Mouse (Mus musculus): ENCODE data around the gene Gfm1. TPM values are rescaled to one million over a fixed set of nuclear protein-coding genes. Genes with fewer than 3 reads are reported as not detected.
A peak's percentile ranks its signal among the peaks of the same experiment; 100 is the strongest.

Gfm1 gene
- total RNA-seq (2012; rRNA removed) = 47.0 and 63.5 TPM in 2 replicates
- total RNA-seq (2014; rRNA removed) = 73.1 and 74.9 TPM in 2 replicates
- 91.3 and 98.9 TPM in 2 replicates for polyA plus RNA-seq (2012; ENCODE audit: insufficient read length, low read depth)

- H3K27me3 ChIP-seq (replicated peaks) = no peaks in the 10 kb centered on the region
- peaks cover 12% of the 10 kb centered on the region for H3K9me3 ChIP-seq (replicated peaks; ENCODE audit: low read length)
- H3K4me2 ChIP-seq (ENCODE audit: insufficient read depth, low read depth, poor library complexity, severe bottlenecking) = peak within 1 kb of the TSS; percentile 94
- peaks cover 4 to 14% of the 10 kb centered on the region in 2 experiments for H3K4me1 ChIP-seq (ENCODE audit: control insufficient read depth in 1 of 2, insufficient read depth in 2 of 2)
- peak within 1 kb of the TSS; percentile 55 for H3K9ac ChIP-seq (ENCODE audit: insufficient read depth, low read depth)
- peak within 1 kb of the TSS; percentile 87 to 99 (median 97) for H3K4me3 ChIP-seq (replicated peaks in 1 of 3; ENCODE audit: low read depth in 2 of 3, low read length in 2 of 3, poor library complexity in 1 of 3)
- no peak within 1 kb of the TSS for H3K27ac ChIP-seq (ENCODE audit: insufficient read depth, low read depth)
- peak; percentile 90 for DNase-seq (ENCODE audit: extremely low read depth)
- in situ Hi-C loops (cut with MboI; ENCODE audit: low pct_ligation_motif_present, low pct_unique_long_range_greater_than_20kb, low sequenced_read_pairs) = no loop called here
- dilution Hi-C loops (cut with MboI; ENCODE audit: extremely low pct_ligation_motif_present, extremely low pct_unique_long_range_greater_than_20kb, low sequenced_read_pairs) = no loop called here
- TF ChIP-seq CHD1 (IDR thresholded peaks at IDR 0.05; ENCODE audit: low read depth, low read length) = no peak
- no peak for TF ChIP-seq POLR2AphosphoS2 (IDR thresholded peaks at IDR 0.05; ENCODE audit: low read depth, low read length)
- peak; percentile 92 for TF ChIP-seq HCFC1 (IDR thresholded peaks at IDR 0.05; ENCODE audit: low read depth, low read length)
- no peak for TF ChIP-seq UBTF (IDR thresholded peaks at IDR 0.05; ENCODE audit: low read depth, low read length)
- TF ChIP-seq CTCF (conservative IDR thresholded peaks at IDR 0.05 in 1 of 2, IDR thresholded peaks at IDR 0.05 in 1 of 2; ENCODE audit: low read depth in 2 of 2, low read length in 2 of 2) = peak; percentile 43 to 84; a peak in 3 of 4 replicates
- no peak for TF ChIP-seq BHLHE40 (IDR thresholded peaks at IDR 0.05; ENCODE audit: low read depth, low read length)
- TF ChIP-seq ELF1 (IDR thresholded peaks at IDR 0.05; ENCODE audit: low read depth, low read length) = peak; percentile 94
- no peak for TF ChIP-seq EP300 (IDR thresholded peaks at IDR 0.05; ENCODE audit: low read length)
- peak; percentile 70 for TF ChIP-seq IRF4 (IDR thresholded peaks at IDR 0.05; ENCODE audit: low read depth, low read length)
- no peak for TF ChIP-seq PAX5 (IDR thresholded peaks at IDR 0.05; ENCODE audit: low read length)
- TF ChIP-seq USF1 (IDR thresholded peaks at IDR 0.05; ENCODE audit: low read depth, low read length) = peak; percentile 22; the same call in 1 of the 2 replicates
- TF ChIP-seq MEF2A (IDR thresholded peaks at IDR 0.05; ENCODE audit: borderline replicate concordance, low read depth, low read length) = peak; percentile 33; the same call in 1 of the 2 replicates
- peak; percentile 68; the same call in 1 of the 2 replicates for TF ChIP-seq MYC (IDR thresholded peaks at IDR 0.05; ENCODE audit: low read depth, low read length)
- TF ChIP-seq TCF12 (IDR thresholded peaks at IDR 0.05; ENCODE audit: low read depth, low read length) = peak; percentile 89
- no peak for TF ChIP-seq USF2 (conservative IDR thresholded peaks at IDR 0.05; ENCODE audit: low read depth, low read length)
- no peak for TF ChIP-seq ETS1 (conservative IDR thresholded peaks at IDR 0.05; ENCODE audit: low read depth, low read length)
- TF ChIP-seq NELFE (IDR thresholded peaks at IDR 0.05; ENCODE audit: low read depth, low read length) = peak; percentile 75; the same call in 1 of the 2 replicates
- peak; percentile 85; the same call in 1 of the 2 replicates for TF ChIP-seq KAT2A (IDR thresholded peaks at IDR 0.05; ENCODE audit: insufficient replicate concordance, low read length)
- peak; percentile 41 for TF ChIP-seq SMC3 (IDR thresholded peaks at IDR 0.05; ENCODE audit: low read depth, low read length)
- TF ChIP-seq POLR2A (IDR thresholded peaks at IDR 0.05; ENCODE audit: low read depth, low read length) = peak; percentile 89
- no peak for TF ChIP-seq ZC3H11A (IDR thresholded peaks at IDR 0.05; ENCODE audit: low read depth, low read length)
- TF ChIP-seq GABPA (IDR thresholded peaks at IDR 0.05; ENCODE audit: insufficient replicate concordance, low read depth, low read length) = peak; percentile 95
- TF ChIP-seq E2F4 (IDR thresholded peaks at IDR 0.05; ENCODE audit: insufficient replicate concordance, low read depth, low read length) = no peak
- TF ChIP-seq RCOR1 (conservative IDR thresholded peaks at IDR 0.05; ENCODE audit: low read depth, low read length) = no peak
- peak; percentile 62; the same call in 1 of the 2 replicates for TF ChIP-seq CHD2 (IDR thresholded peaks at IDR 0.05; ENCODE audit: low read length)
- peak; percentile 94 for TF ChIP-seq MXI1 (IDR thresholded peaks at IDR 0.05; ENCODE audit: low read depth, low read length)
- no peak for TF ChIP-seq JUND (conservative IDR thresholded peaks at IDR 0.05; ENCODE audit: low read depth, low read length)
- no peak for TF ChIP-seq NRF1 (IDR thresholded peaks at IDR 0.05; ENCODE audit: low read depth, low read length)
- 0 out of 2 replicates have a peak, but pooled peaks have one; percentile 59 for TF ChIP-seq TBP (conservative IDR thresholded peaks at IDR 0.05; ENCODE audit: low read depth, low read length)
- TF ChIP-seq MAZ (IDR thresholded peaks at IDR 0.05; ENCODE audit: low read depth, low read length) = no peak; the same call in 1 of the 2 replicates
- TF ChIP-seq SIN3A (IDR thresholded peaks at IDR 0.05; ENCODE audit: low read length) = peak; percentile 89
- peak; percentile 44; the same call in 1 of the 2 replicates for TF ChIP-seq MAX (IDR thresholded peaks at IDR 0.05; ENCODE audit: low read length)
- TF ChIP-seq RAD21 (IDR thresholded peaks at IDR 0.05; ENCODE audit: low read depth, low read length) = no peak
- peaks cover 19% of the 10 kb centered on the region for H3K79me2 ChIP-seq (replicated peaks; ENCODE audit: control insufficient read depth, extremely low read depth, insufficient read depth, poor library complexity, severe bottlenecking)
- H3K36me3 ChIP-seq (replicated peaks in 1 of 2; ENCODE audit: control insufficient read depth in 1 of 2, insufficient read depth in 1 of 2, low read length in 1 of 2) = peaks cover 22 to 36% of the 10 kb centered on the region in 2 experiments
Observed at GRCm38 (mm10) chr3:67429999-67430380, at the start of gene Gfm1. Gfm1 (plus strand) TSS chr3:67430096.

Data from CH12.LX (cell line).